Mouse (Mus musculus) bone marrow, adult 2 months (tissue): ENCODE measurements around the gene Ankrd44.

Experiments
- CTCF ChIP-seq: fragments of 200-500 bp; IDR thresholded peaks from 2 replicates; pipeline ENCODE4 v1.5.1; 2011; ENCODE audit warnings: low read length, control low read depth; ENCODE audit not compliant: control insufficient read depth, insufficient read depth
- POLR2A ChIP-seq: fragments of 200-500 bp; IDR thresholded peaks from 2 replicates; pipeline ENCODE4 v1.6.1; 2011; ENCODE audit warnings: low read depth, mild to moderate bottlenecking, control low read depth, low read length, borderline replicate concordance; ENCODE audit not compliant: control insufficient read depth

DNA sequence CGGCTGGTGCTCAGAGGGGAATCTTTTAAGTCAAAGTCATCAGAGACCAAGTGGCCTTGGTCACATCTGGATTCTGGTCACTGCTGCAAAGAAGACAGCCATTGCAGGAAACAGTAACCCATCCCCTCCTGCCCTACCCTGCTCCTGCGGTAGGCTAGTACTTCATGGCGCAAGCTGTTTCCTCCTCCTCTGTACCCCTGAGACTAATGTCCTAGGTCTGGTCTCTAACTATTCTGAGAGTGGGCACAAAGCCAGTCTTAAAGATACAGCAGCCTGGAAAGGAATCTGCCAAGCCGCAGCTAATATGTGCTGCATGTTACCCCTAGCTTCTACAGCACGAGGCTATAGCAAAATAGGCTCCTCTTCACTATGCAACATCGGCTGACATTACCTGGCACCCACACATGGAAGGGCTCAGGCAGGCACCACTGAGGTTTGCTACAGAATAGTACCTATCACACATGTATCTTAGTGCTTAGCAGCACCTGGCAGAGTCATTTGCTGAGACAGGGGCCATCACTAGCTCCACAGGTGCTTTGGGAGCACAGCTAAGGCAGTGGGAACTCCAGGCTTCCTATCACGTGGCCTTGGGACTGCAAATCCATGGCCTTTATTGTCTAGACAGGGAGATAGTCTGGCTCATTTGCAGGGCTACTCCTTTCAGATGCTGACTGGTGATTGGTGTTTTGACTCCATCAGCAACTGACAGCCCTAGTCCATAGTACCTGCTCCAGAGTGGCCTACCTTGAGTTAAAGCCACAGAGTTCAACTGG lies 13.7 kb downstream of the Ankrd44 start:
- no peak for TF ChIP-seq POLR2A
- no peak for TF ChIP-seq CTCF
